Mouse (Mus musculus): ENCODE measurements around the gene Aurka. TPM values are rescaled to one million over a fixed set of nuclear protein-coding genes. Genes with fewer than 3 reads are reported as not detected.

Aurka gene
- total RNA-seq, 1 experiment: 104 TPM

GRCm38 (mm10) chr2:172355833-172356232, 14.5 kb downstream of the Aurka start:
- no peak for TF ChIP-seq CHD2 (IDR thresholded peaks at IDR 0.05; ENCODE audit: low read depth, low read length)
- TF ChIP-seq ZNF384 (IDR thresholded peaks at IDR 0.05; ENCODE audit: low read depth, low read length): no peak
- TF ChIP-seq ZC3H11A (IDR thresholded peaks at IDR 0.05; ENCODE audit: borderline replicate concordance, low read depth, low read length): no peak
- TF ChIP-seq MAFK (IDR thresholded peaks at IDR 0.05; ENCODE audit: insufficient read depth, low read depth, low read length): no peak
- no peak for TF ChIP-seq HCFC1 (IDR thresholded peaks at IDR 0.05; ENCODE audit: borderline replicate concordance, insufficient read depth, low read length)
- DNase-seq (ENCODE audit: low read depth, low spot score): no peak
- Histone ChIP-seq H3K36me3 (ENCODE audit: control insufficient read depth, insufficient read depth, low read length, poor library complexity, severe bottlenecking) (peaks cover 49% of the 10 kb centered on the region), H3K9ac (ENCODE audit: insufficient read depth, low read depth, low read length, poor library complexity, severe bottlenecking) (no peak overlapping the region), H3K4me3 (ENCODE audit: insufficient read depth in 1 of 2, low read depth in 1 of 2, low read length in 2 of 2, poor library complexity in 1 of 2, severe bottlenecking in 1 of 2) (no peak overlapping the region), H3K9me3 (ENCODE audit: control insufficient read depth, insufficient read depth, low read depth, low read length) (no peaks in the 10 kb centered on the region), H3K27ac (ENCODE audit: insufficient read depth, low read depth, low read length, poor library complexity, severe bottlenecking) (no peak overlapping the region; the same call in 1 of the 2 replicates), H3K4me1 (ENCODE audit: control insufficient read depth in 2 of 2, insufficient read depth in 2 of 2, low read length in 2 of 2, poor library complexity in 1 of 2) (peaks cover 0 to 6% of the 10 kb centered on the region in 2 experiments; a peak in 1 of 4 replicates)
- in situ Hi-C loops (cut with MboI; ENCODE audit: low sequenced_read_pairs in 2 of 2, unreplicated experiment in 2 of 2): no loop called here

- TF ChIP-seq MAFK (IDR thresholded peaks at IDR 0.05; ENCODE audit: insufficient read depth, low read depth, low read length): no peak
- no peak for TF ChIP-seq ZNF384 (IDR thresholded peaks at IDR 0.05; ENCODE audit: low read depth, low read length)
- no peak for TF ChIP-seq ZC3H11A (IDR thresholded peaks at IDR 0.05; ENCODE audit: borderline replicate concordance, low read depth, low read length)
- TF ChIP-seq CHD2 (IDR thresholded peaks at IDR 0.05; ENCODE audit: low read depth, low read length): no peak
- TF ChIP-seq HCFC1 (IDR thresholded peaks at IDR 0.05; ENCODE audit: borderline replicate concordance, insufficient read depth, low read length): no peak
These were observed 15.6 kb downstream of the Aurka start for GRCm38 (mm10) chr2:172354761-172355160.

GRCm38 (mm10) chr2:172353218-172353617, 17.1 kb downstream of the Aurka start:
- in situ Hi-C loops (cut with MboI; ENCODE audit: low sequenced_read_pairs in 2 of 2, unreplicated experiment in 2 of 2): no loop called here
- Histone ChIP-seq H3K36me3 (ENCODE audit: control insufficient read depth, insufficient read depth, low read length, poor library complexity, severe bottlenecking) (peaks cover 26% of the 10 kb centered on the region), H3K4me1 (ENCODE audit: control insufficient read depth in 2 of 2, insufficient read depth in 2 of 2, low read length in 2 of 2, poor library complexity in 1 of 2) (peaks cover 0 to 13% of the 10 kb centered on the region in 2 experiments; a peak in 1 of 4 replicates), H3K27ac (ENCODE audit: insufficient read depth, low read depth, low read length, poor library complexity, severe bottlenecking) (no peak overlapping the region), H3K9me3 (ENCODE audit: control insufficient read depth, insufficient read depth, low read depth, low read length) (no peaks in the 10 kb centered on the region), H3K9ac (ENCODE audit: insufficient read depth, low read depth, low read length, poor library complexity, severe bottlenecking) (no peak overlapping the region), H3K4me3 (ENCODE audit: insufficient read depth in 1 of 2, low read depth in 1 of 2, low read length in 2 of 2, poor library complexity in 1 of 2, severe bottlenecking in 1 of 2) (no peak overlapping the region)
- TF ChIP-seq MAFK (IDR thresholded peaks at IDR 0.05; ENCODE audit: insufficient read depth, low read depth, low read length) (no peak), ZC3H11A (IDR thresholded peaks at IDR 0.05; ENCODE audit: borderline replicate concordance, low read depth, low read length) (no peak), CHD2 (IDR thresholded peaks at IDR 0.05; ENCODE audit: low read depth, low read length) (no peak), ZNF384 (IDR thresholded peaks at IDR 0.05; ENCODE audit: low read depth, low read length) (no peak), HCFC1 (IDR thresholded peaks at IDR 0.05; ENCODE audit: borderline replicate concordance, insufficient read depth, low read length) (no peak)
- no peak for DNase-seq (ENCODE audit: low read depth, low spot score)

More at GRCm38 (mm10) chr2:172354761-172355160, 15.6 kb downstream of the Aurka start:
- Histone ChIP-seq H3K36me3 (ENCODE audit: control insufficient read depth, insufficient read depth, low read length, poor library complexity, severe bottlenecking) (peaks cover 40% of the 10 kb centered on the region), H3K9ac (ENCODE audit: insufficient read depth, low read depth, low read length, poor library complexity, severe bottlenecking) (no peak overlapping the region), H3K27ac (ENCODE audit: insufficient read depth, low read depth, low read length, poor library complexity, severe bottlenecking) (no peak overlapping the region), H3K9me3 (ENCODE audit: control insufficient read depth, insufficient read depth, low read depth, low read length) (no peaks in the 10 kb centered on the region), H3K4me1 (ENCODE audit: control insufficient read depth in 2 of 2, insufficient read depth in 2 of 2, low read length in 2 of 2, poor library complexity in 1 of 2) (peaks cover 0 to 11% of the 10 kb centered on the region in 2 experiments; a peak in 1 of 4 replicates), H3K4me3 (ENCODE audit: insufficient read depth in 1 of 2, low read depth in 1 of 2, low read length in 2 of 2, poor library complexity in 1 of 2, severe bottlenecking in 1 of 2) (no peak overlapping the region)
- no peak for DNase-seq (ENCODE audit: low read depth, low spot score)
- in situ Hi-C loops (cut with MboI; ENCODE audit: low sequenced_read_pairs in 2 of 2, unreplicated experiment in 2 of 2): no loop called here

- no peak for TF ChIP-seq ZNF384 (IDR thresholded peaks at IDR 0.05; ENCODE audit: low read depth, low read length)
- TF ChIP-seq ZC3H11A (IDR thresholded peaks at IDR 0.05; ENCODE audit: borderline replicate concordance, low read depth, low read length): no peak
- no peak for TF ChIP-seq HCFC1 (IDR thresholded peaks at IDR 0.05; ENCODE audit: borderline replicate concordance, insufficient read depth, low read length)
- TF ChIP-seq CHD2 (IDR thresholded peaks at IDR 0.05; ENCODE audit: low read depth, low read length): no peak
- no peak for TF ChIP-seq MAFK (IDR thresholded peaks at IDR 0.05; ENCODE audit: insufficient read depth, low read depth, low read length)
- no peak for DNase-seq (ENCODE audit: low read depth, low spot score)
- Histone ChIP-seq H3K4me3 (ENCODE audit: insufficient read depth in 1 of 2, low read depth in 1 of 2, low read length in 2 of 2, poor library complexity in 1 of 2, severe bottlenecking in 1 of 2) (no peak overlapping the region), H3K9me3 (ENCODE audit: control insufficient read depth, insufficient read depth, low read depth, low read length) (no peaks in the 10 kb centered on the region), H3K36me3 (ENCODE audit: control insufficient read depth, insufficient read depth, low read length, poor library complexity, severe bottlenecking) (peaks cover 4% of the 10 kb centered on the region), H3K27ac (ENCODE audit: insufficient read depth, low read depth, low read length, poor library complexity, severe bottlenecking) (no peak overlapping the region), H3K9ac (ENCODE audit: insufficient read depth, low read depth, low read length, poor library complexity, severe bottlenecking) (no peak overlapping the region), H3K4me1 (ENCODE audit: control insufficient read depth in 2 of 2, insufficient read depth in 2 of 2, low read length in 2 of 2, poor library complexity in 1 of 2) (peaks cover 0 to 10% of the 10 kb centered on the region in 2 experiments; a peak in 1 of 4 replicates)
- in situ Hi-C loops (cut with MboI; ENCODE audit: low sequenced_read_pairs in 2 of 2, unreplicated experiment in 2 of 2): no loop called here
These were observed 19.6 kb downstream of the Aurka start for GRCm38 (mm10) chr2:172350773-172351172.
